Mouse (Mus musculus) hindbrain, embryonic 15.5 days (tissue): Measurements from ENCODE around the gene Smu1. TPM values are rescaled to one million over a fixed set of nuclear protein-coding genes. Genes with fewer than 3 reads are reported as not detected.
"Not testable (repeated sequence)": the region's sequence is repeated elsewhere in the genome, so short reads cannot be mapped to it uniquely, and the experiment has no call there.

Experiments used
- ATAC-seq: fragments of 200-750 bp; cut with Nextera tagmentation; 2 replicates; pipeline ENCODE4 v1.8.0; 2017; ENCODE audit warnings: low read depth, moderate number of reproducible peaks, moderate TSS enrichment; ENCODE audit not compliant: low FRiP score
- H3K27ac ChIP-seq: fragments of 300-500 bp; sonication (generic); replicated peaks from 2 replicates; pipeline ENCODE4 v1.5.1; 2015; ENCODE audit warnings: mild to moderate bottlenecking, inconsistent platforms
- H3K27me3 ChIP-seq: fragments of 300-500 bp; sonication (generic); 2 replicates; pipeline ENCODE4 v1.6.1; 2015; ENCODE audit warnings: control low read depth, inconsistent platforms
- H3K36me3 ChIP-seq: fragments of 300-500 bp; sonication (generic); 2 replicates; pipeline ENCODE4 v1.6.1; 2015; ENCODE audit warnings: control low read depth, inconsistent platforms
- H3K4me1 ChIP-seq: fragments of 300-500 bp; sonication (generic); replicated peaks from 2 replicates; pipeline ENCODE4 v1.6.1; 2015; ENCODE audit warnings: control low read depth, inconsistent platforms
- H3K4me2 ChIP-seq: fragments of 300-500 bp; sonication (generic); 2 replicates; pipeline ENCODE4 v1.6.1; 2015; ENCODE audit warnings: moderate library complexity, mild to moderate bottlenecking, inconsistent platforms
- H3K4me3 ChIP-seq: fragments of 300-500 bp; sonication (generic); 2 replicates; pipeline ENCODE4 v1.5.1; 2015; ENCODE audit warnings: mild to moderate bottlenecking, inconsistent platforms
- H3K9ac ChIP-seq: fragments of 300-500 bp; sonication (generic); 2 replicates; pipeline ENCODE4 v1.6.1; 2015; ENCODE audit warnings: inconsistent platforms
- H3K9me3 ChIP-seq: fragments of 300-500 bp; sonication (generic); 2 replicates; pipeline ENCODE4 v1.6.1; 2016; ENCODE audit warnings: control low read depth, inconsistent platforms
- WGBS: fragments of 180-500 bp; shearing (Covaris S2); methylation state at CpG from one replicate; pipeline ENCODE4 v1.1.7; 2015; 5-methylcytosine and 5-hydroxymethylcytosine counted together
- polyA plus RNA-seq: library from polyadenylated mRNA; unstranded; fragments of >200 nt; fragmentation: Nextera tagmentation; extraction: Ambion mirVana; gene quantifications from 2 replicates; pipeline ENCODE4 v1.2.1, GENCODE M21; 2015

Gene Smu1
- polyA plus RNA-seq, result 113 and 121 TPM in 2 replicates

GRCm38 (mm10) chr4:40757780-40758420 lies at the start of gene Smu1:
Smu1 (minus strand) TSS chr4:40757923.
- peak within 1 kb of the TSS; percentile 77 for H3K27ac ChIP-seq
- peaks cover 26% of the 10 kb centered on the region for H3K36me3 ChIP-seq
- WGBS, result under 1% methylated on average over 40 of the region's 40 CpGs

GRCm38 (mm10) chr4:40807382-40807781 lies 49.7 kb upstream of the Smu1 start:
- Histone ChIP-seq H3K4me3 (no peak overlapping the region), H3K4me2 (no peak overlapping the region), H3K9me3 (no peaks in the 10 kb centered on the region), H3K36me3 (no peaks in the 10 kb centered on the region; the same call in 1 of the 2 replicates), H3K27ac (no peak overlapping the region), H3K4me1 (no peaks in the 10 kb centered on the region), H3K27me3 (no peaks in the 10 kb centered on the region), H3K9ac (no peak overlapping the region)
- 94% methylated on average over 4 of the region's 4 CpGs for WGBS
- ATAC-seq, result no peak

More at GRCm38 (mm10) chr4:40757780-40758420, at the start of gene Smu1:
- no peaks in the 10 kb centered on the region for H3K9me3 ChIP-seq
- peak within 1 kb of the TSS; percentile 81 for H3K4me2 ChIP-seq
- H3K4me1 ChIP-seq, result peaks cover 6% of the 10 kb centered on the region
- 0 out of 2 replicates have a peak, but pooled peaks cover 3% of the 10 kb centered on the region for H3K27me3 ChIP-seq
- peak within 1 kb of the TSS; percentile 82 for H3K9ac ChIP-seq
- peak; percentile 98 for ATAC-seq
- peak within 1 kb of the TSS; percentile 95 for H3K4me3 ChIP-seq

GRCm38 (mm10) chr4:40805401-40805800 lies 47.7 kb upstream of the Smu1 start:
- no peaks in the 10 kb centered on the region for H3K27me3 ChIP-seq
- H3K4me3 ChIP-seq, result no peak overlapping the region
- no peaks in the 10 kb centered on the region for H3K4me1 ChIP-seq
- 93% methylated on average over 8 of the region's 8 CpGs for WGBS
- H3K36me3 ChIP-seq, result no peaks in the 10 kb centered on the region; the same call in 1 of the 2 replicates
- H3K4me2 ChIP-seq, result no peak overlapping the region
- no peak overlapping the region for H3K9ac ChIP-seq
- H3K27ac ChIP-seq, result no peak overlapping the region
- no peaks in the 10 kb centered on the region for H3K9me3 ChIP-seq
- ATAC-seq, result no peak

GRCm38 (mm10) chr4:40802787-40803186 lies 45.1 kb upstream of the Smu1 start:
- WGBS, result 94% methylated on average over 3 of the region's 3 CpGs
- Histone ChIP-seq H3K9ac (no peak overlapping the region), H3K4me3 (no peak overlapping the region), H3K4me2 (no peak overlapping the region), H3K27me3 (no peaks in the 10 kb centered on the region), H3K36me3 (no peaks in the 10 kb centered on the region; the same call in 1 of the 2 replicates), H3K4me1 (no peaks in the 10 kb centered on the region), H3K27ac (no peak overlapping the region), H3K9me3 (no peaks in the 10 kb centered on the region)
- ATAC-seq, result no peak

- H3K27me3 ChIP-seq, result no peaks in the 10 kb centered on the region
- 95% methylated on average over 4 of the region's 4 CpGs for WGBS
- no peak for ATAC-seq
- H3K4me3 ChIP-seq, result no peak overlapping the region
- H3K4me1 ChIP-seq, result no peaks in the 10 kb centered on the region
- no peaks in the 10 kb centered on the region for H3K9me3 ChIP-seq
- no peaks in the 10 kb centered on the region; the same call in 1 of the 2 replicates for H3K36me3 ChIP-seq
- no peak overlapping the region for H3K9ac ChIP-seq
- no peak overlapping the region for H3K27ac ChIP-seq
- H3K4me2 ChIP-seq, result no peak overlapping the region
These were observed 44.2 kb upstream of the Smu1 start for GRCm38 (mm10) chr4:40801908-40802307.

GRCm38 (mm10) chr4:40800873-40801272 lies 43.1 kb upstream of the Smu1 start:
- H3K27me3 ChIP-seq, result no peaks in the 10 kb centered on the region
- H3K4me3 ChIP-seq, result no peak overlapping the region
- H3K4me1 ChIP-seq, result no peaks in the 10 kb centered on the region
- ATAC-seq, result no peak
- H3K9ac ChIP-seq, result no peak overlapping the region
- H3K36me3 ChIP-seq, result no peaks in the 10 kb centered on the region
- no peak overlapping the region for H3K4me2 ChIP-seq
- H3K9me3 ChIP-seq, result no peaks in the 10 kb centered on the region
- no peak overlapping the region for H3K27ac ChIP-seq
- WGBS, result 89% methylated on average over 3 of the region's 3 CpGs

- H3K27ac ChIP-seq, H3K4me3 ChIP-seq, H3K9me3 ChIP-seq, H3K36me3 ChIP-seq, H3K27me3 ChIP-seq, H3K4me2 ChIP-seq, H3K9ac ChIP-seq, H3K4me1 ChIP-seq, ATAC-seq: not testable (repeated sequence)
- WGBS, result 95% methylated on average over 2 of the region's 2 CpGs
These were observed 41.3 kb upstream of the Smu1 start for GRCm38 (mm10) chr4:40798833-40799555.

- no peaks in the 10 kb centered on the region for H3K4me1 ChIP-seq
- no peak for ATAC-seq
- no peak overlapping the region for H3K4me2 ChIP-seq
- no peak overlapping the region for H3K27ac ChIP-seq
- H3K9me3 ChIP-seq, result no peaks in the 10 kb centered on the region
- H3K4me3 ChIP-seq, result no peak overlapping the region
- 89% methylated on average over 3 of the region's 3 CpGs for WGBS
- no peak overlapping the region for H3K9ac ChIP-seq
- H3K27me3 ChIP-seq, result no peaks in the 10 kb centered on the region
- H3K36me3 ChIP-seq, result no peaks in the 10 kb centered on the region
These were observed 38.0 kb upstream of the Smu1 start for GRCm38 (mm10) chr4:40795761-40796160.

- no peaks in the 10 kb centered on the region for H3K36me3 ChIP-seq
- ATAC-seq, result no peak
- no peaks in the 10 kb centered on the region for H3K9me3 ChIP-seq
- H3K9ac ChIP-seq, result no peak overlapping the region
- H3K4me1 ChIP-seq, result no peaks in the 10 kb centered on the region
- H3K4me2 ChIP-seq, result no peak overlapping the region
- no peak overlapping the region for H3K27ac ChIP-seq
- no peak overlapping the region for H3K4me3 ChIP-seq
- no peaks in the 10 kb centered on the region for H3K27me3 ChIP-seq
These were observed 36.6 kb upstream of the Smu1 start for GRCm38 (mm10) chr4:40794320-40794719.

GRCm38 (mm10) chr4:40791176-40791575 lies 33.5 kb upstream of the Smu1 start:
- no peak overlapping the region for H3K27ac ChIP-seq
- WGBS, result 97% methylated on average over 4 of the region's 4 CpGs
- no peak for ATAC-seq

GRCm38 (mm10) chr4:40786578-40786977 lies 28.9 kb upstream of the Smu1 start:
- H3K36me3 ChIP-seq, result no peaks in the 10 kb centered on the region
- WGBS, result 61% methylated on average over 4 of the region's 4 CpGs
- no peak for ATAC-seq
- no peaks in the 10 kb centered on the region for H3K9me3 ChIP-seq
- H3K4me3 ChIP-seq, result no peak overlapping the region
- H3K27me3 ChIP-seq, result no peaks in the 10 kb centered on the region
- H3K27ac ChIP-seq, result no peak overlapping the region
- no peak overlapping the region for H3K4me2 ChIP-seq
- no peak overlapping the region for H3K9ac ChIP-seq
- no peaks in the 10 kb centered on the region for H3K4me1 ChIP-seq

More at GRCm38 (mm10) chr4:40791176-40791575, 33.5 kb upstream of the Smu1 start:
- Histone ChIP-seq H3K4me1 (no peaks in the 10 kb centered on the region), H3K9ac (no peak overlapping the region), H3K9me3 (no peaks in the 10 kb centered on the region), H3K4me2 (no peak overlapping the region), H3K36me3 (no peaks in the 10 kb centered on the region), H3K27me3 (no peaks in the 10 kb centered on the region), H3K4me3 (no peak overlapping the region)

GRCm38 (mm10) chr4:40785620-40786166 lies 28.0 kb upstream of the Smu1 start:
- Histone ChIP-seq H3K4me3 (no peak overlapping the region), H3K27me3 (no peaks in the 10 kb centered on the region), H3K9ac (no peak overlapping the region), H3K4me2 (no peak overlapping the region), H3K9me3 (no peaks in the 10 kb centered on the region), H3K27ac (no peak overlapping the region), H3K4me1 (no peaks in the 10 kb centered on the region), H3K36me3 (no peaks in the 10 kb centered on the region)
- WGBS, result 76% methylated on average over 9 of the region's 9 CpGs
- ATAC-seq, result no peak
